Mouse (Mus musculus): ENCODE measurements around the gene Podxl2. TPM values are rescaled to one million over a fixed set of nuclear protein-coding genes. Genes with fewer than 3 reads are reported as not detected.

Podxl2 gene
- polyA plus RNA-seq, 1 experiment: 2.8 TPM

DNA sequence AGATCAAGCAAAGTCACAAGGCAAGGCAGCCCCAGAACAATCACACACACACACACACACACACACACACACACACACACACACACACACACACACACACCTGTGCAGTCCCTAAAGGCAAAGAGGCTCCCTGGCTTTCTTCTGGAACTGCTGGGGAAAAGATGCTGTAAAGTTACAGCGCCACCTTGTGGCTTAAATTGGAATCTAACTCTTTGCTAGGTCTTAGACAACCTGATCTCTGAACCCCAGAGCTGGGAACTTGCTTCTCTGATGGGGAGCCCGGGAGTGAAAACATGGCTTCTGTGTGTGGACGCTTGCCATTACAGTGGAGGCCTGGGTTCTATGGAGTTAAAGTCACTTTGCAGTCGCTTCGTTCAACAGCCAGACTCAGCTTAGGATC, 19.2 kb downstream of the Podxl2 start:
- H3K36me3 ChIP-seq (ENCODE audit: control insufficient read depth, insufficient read depth): no peaks in the 10 kb centered on the region
- H3ac ChIP-seq (ENCODE audit: control insufficient read depth, insufficient read length, low read depth): no peak overlapping the region
- no peak overlapping the region for H3K4me3 ChIP-seq (ENCODE audit: insufficient read depth, poor library complexity, severe bottlenecking)
- H3K79me3 ChIP-seq (ENCODE audit: low read depth): no peaks in the 10 kb centered on the region
- peaks cover 17% of the 10 kb centered on the region for H3K27me3 ChIP-seq (ENCODE audit: control insufficient read depth, insufficient read depth, insufficient read length)
- peak; percentile 7 for TF ChIP-seq CTCF (IDR thresholded peaks at IDR 0.05; ENCODE audit: control insufficient read depth, insufficient read depth, insufficient read length)
- TF ChIP-seq FOSL1 (IDR thresholded peaks at IDR 0.05; ENCODE audit: insufficient read depth, low read length, poor library complexity, severe bottlenecking): no peak
- TF ChIP-seq MYOG (IDR thresholded peaks at IDR 0.05; ENCODE audit: control insufficient read depth, extremely low read depth, insufficient read length): no peak
- H3K79me2 ChIP-seq (ENCODE audit: control insufficient read depth, insufficient read depth): no peaks in the 10 kb centered on the region

DNA sequence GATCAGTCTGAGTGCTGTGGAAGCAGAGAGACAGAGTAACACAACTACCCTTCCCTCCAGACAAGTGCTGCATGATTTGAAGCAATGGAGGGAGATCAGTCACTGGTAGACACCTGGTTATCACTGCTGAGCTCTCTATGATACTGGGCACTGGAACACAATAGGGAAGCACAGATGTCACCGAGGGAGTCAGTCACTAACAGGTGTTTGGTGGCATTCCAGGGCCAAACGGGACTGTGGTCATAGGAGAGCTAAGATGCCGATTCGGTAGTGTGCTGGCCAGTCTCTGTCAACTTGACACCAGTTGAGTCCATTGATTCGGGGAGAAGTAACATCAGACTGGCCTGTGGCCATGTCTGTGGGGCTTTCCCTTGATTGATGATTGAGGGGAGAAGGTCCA, 20.3 kb downstream of the Podxl2 start:
- H3K4me3 ChIP-seq (ENCODE audit: insufficient read depth, poor library complexity, severe bottlenecking): no peak overlapping the region
- no peaks in the 10 kb centered on the region for H3K79me3 ChIP-seq (ENCODE audit: low read depth)
- H3K36me3 ChIP-seq (ENCODE audit: control insufficient read depth, insufficient read depth): no peaks in the 10 kb centered on the region
- TF ChIP-seq MAX (IDR thresholded peaks at IDR 0.05): no peak
- no peak for TF ChIP-seq CEBPB (IDR thresholded peaks at IDR 0.05; ENCODE audit: low read depth)
- TF ChIP-seq USF1 (IDR thresholded peaks at IDR 0.05; ENCODE audit: low read depth): no peak
- no peak for TF ChIP-seq FOSL1 (IDR thresholded peaks at IDR 0.05; ENCODE audit: insufficient read depth, low read length, poor library complexity, severe bottlenecking)
- no peak overlapping the region for H3ac ChIP-seq (ENCODE audit: control insufficient read depth, insufficient read length, low read depth)
- H3K27me3 ChIP-seq (ENCODE audit: control insufficient read depth, insufficient read depth, insufficient read length): peaks cover 17% of the 10 kb centered on the region
- H3K79me2 ChIP-seq (ENCODE audit: control insufficient read depth, insufficient read depth): no peaks in the 10 kb centered on the region

DNA sequence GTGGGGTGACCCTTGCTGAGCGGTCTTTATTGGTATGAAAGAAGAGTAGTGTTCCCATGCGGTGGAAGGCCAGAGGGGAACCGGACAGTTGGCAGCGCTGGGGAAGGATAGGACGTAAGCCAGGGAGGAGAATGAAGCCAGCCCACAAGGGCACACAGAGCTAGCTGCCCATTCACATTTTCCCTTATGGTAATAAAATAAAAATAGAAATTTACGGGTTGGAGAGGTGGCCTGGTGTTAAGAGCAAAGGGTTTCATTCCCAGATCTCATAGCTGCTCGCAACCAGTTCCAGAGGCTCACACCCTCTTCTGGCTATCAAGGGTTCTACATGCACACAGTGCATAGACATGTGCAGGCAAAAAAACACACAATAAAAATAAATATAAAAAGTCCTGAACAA, 24.8 kb downstream of the Podxl2 start:
- no peaks in the 10 kb centered on the region for H3K79me3 ChIP-seq (ENCODE audit: low read depth)
- no peaks in the 10 kb centered on the region for H3K36me3 ChIP-seq (ENCODE audit: control insufficient read depth, insufficient read depth)
- no peak overlapping the region for H3K4me3 ChIP-seq (ENCODE audit: insufficient read depth, poor library complexity, severe bottlenecking)
- H3K79me2 ChIP-seq (ENCODE audit: control insufficient read depth, insufficient read depth): no peaks in the 10 kb centered on the region
- TF ChIP-seq MAX (IDR thresholded peaks at IDR 0.05): no peak
- TF ChIP-seq CTCF (IDR thresholded peaks at IDR 0.05; ENCODE audit: control insufficient read depth, insufficient read depth, insufficient read length): no peak
- TF ChIP-seq MYOD1 (IDR thresholded peaks at IDR 0.05; ENCODE audit: control insufficient read depth, insufficient read length, low read depth): no peak
- no peak for TF ChIP-seq CEBPB (IDR thresholded peaks at IDR 0.05; ENCODE audit: low read depth)
- TF ChIP-seq USF1 (IDR thresholded peaks at IDR 0.05; ENCODE audit: low read depth): no peak
- TF ChIP-seq MYOG (IDR thresholded peaks at IDR 0.05; ENCODE audit: control insufficient read depth, extremely low read depth, insufficient read length): no peak
- TF ChIP-seq FOSL1 (IDR thresholded peaks at IDR 0.05; ENCODE audit: insufficient read depth, low read length, poor library complexity, severe bottlenecking): no peak
- no peak overlapping the region for H3ac ChIP-seq (ENCODE audit: control insufficient read depth, insufficient read length, low read depth)
- H3K27me3 ChIP-seq (ENCODE audit: control insufficient read depth, insufficient read depth, insufficient read length): peaks cover 13% of the 10 kb centered on the region

- Histone ChIP-seq H3K79me2 (ENCODE audit: control insufficient read depth, insufficient read depth) (no peaks in the 10 kb centered on the region), H3K27me3 (ENCODE audit: control insufficient read depth, insufficient read depth, insufficient read length) (peaks cover 5% of the 10 kb centered on the region), H3K79me3 (ENCODE audit: low read depth) (no peaks in the 10 kb centered on the region), H3ac (ENCODE audit: control insufficient read depth, insufficient read length, low read depth) (no peak overlapping the region), H3K36me3 (ENCODE audit: control insufficient read depth, insufficient read depth) (no peaks in the 10 kb centered on the region), H3K4me3 (ENCODE audit: insufficient read depth, poor library complexity, severe bottlenecking) (no peak overlapping the region)
- TF ChIP-seq CEBPB (IDR thresholded peaks at IDR 0.05; ENCODE audit: low read depth): no peak
- peak; percentile 63 for TF ChIP-seq CTCF (IDR thresholded peaks at IDR 0.05; ENCODE audit: control insufficient read depth, insufficient read depth, insufficient read length)
- TF ChIP-seq USF1 (IDR thresholded peaks at IDR 0.05; ENCODE audit: low read depth): no peak
Measured at GRCm38 (mm10) chr6:88849270-88849669, 25.6 kb downstream of the Podxl2 start.

- H3K79me3 ChIP-seq (ENCODE audit: low read depth): no peaks in the 10 kb centered on the region
- H3K27me3 ChIP-seq (ENCODE audit: control insufficient read depth, insufficient read depth, insufficient read length): no peaks in the 10 kb centered on the region
- TF ChIP-seq MYOG (IDR thresholded peaks at IDR 0.05; ENCODE audit: control insufficient read depth, extremely low read depth, insufficient read length): no peak
- no peak for TF ChIP-seq USF1 (IDR thresholded peaks at IDR 0.05; ENCODE audit: low read depth)
- TF ChIP-seq MAX (IDR thresholded peaks at IDR 0.05): no peak
- TF ChIP-seq CTCF (IDR thresholded peaks at IDR 0.05; ENCODE audit: control insufficient read depth, insufficient read depth, insufficient read length): no peak
- no peak for TF ChIP-seq CEBPB (IDR thresholded peaks at IDR 0.05; ENCODE audit: low read depth)
- TF ChIP-seq FOSL1 (IDR thresholded peaks at IDR 0.05; ENCODE audit: insufficient read depth, low read length, poor library complexity, severe bottlenecking): no peak
- TF ChIP-seq MYOD1 (IDR thresholded peaks at IDR 0.05; ENCODE audit: control insufficient read depth, insufficient read length, low read depth): no peak
- H3ac ChIP-seq (ENCODE audit: control insufficient read depth, insufficient read length, low read depth): no peak overlapping the region
- H3K79me2 ChIP-seq (ENCODE audit: control insufficient read depth, insufficient read depth): no peaks in the 10 kb centered on the region
- no peak overlapping the region for H3K4me3 ChIP-seq (ENCODE audit: insufficient read depth, poor library complexity, severe bottlenecking)
- H3K36me3 ChIP-seq (ENCODE audit: control insufficient read depth, insufficient read depth): no peaks in the 10 kb centered on the region
Measured at GRCm38 (mm10) chr6:88847571-88847970, 27.3 kb downstream of the Podxl2 start.

DNA sequence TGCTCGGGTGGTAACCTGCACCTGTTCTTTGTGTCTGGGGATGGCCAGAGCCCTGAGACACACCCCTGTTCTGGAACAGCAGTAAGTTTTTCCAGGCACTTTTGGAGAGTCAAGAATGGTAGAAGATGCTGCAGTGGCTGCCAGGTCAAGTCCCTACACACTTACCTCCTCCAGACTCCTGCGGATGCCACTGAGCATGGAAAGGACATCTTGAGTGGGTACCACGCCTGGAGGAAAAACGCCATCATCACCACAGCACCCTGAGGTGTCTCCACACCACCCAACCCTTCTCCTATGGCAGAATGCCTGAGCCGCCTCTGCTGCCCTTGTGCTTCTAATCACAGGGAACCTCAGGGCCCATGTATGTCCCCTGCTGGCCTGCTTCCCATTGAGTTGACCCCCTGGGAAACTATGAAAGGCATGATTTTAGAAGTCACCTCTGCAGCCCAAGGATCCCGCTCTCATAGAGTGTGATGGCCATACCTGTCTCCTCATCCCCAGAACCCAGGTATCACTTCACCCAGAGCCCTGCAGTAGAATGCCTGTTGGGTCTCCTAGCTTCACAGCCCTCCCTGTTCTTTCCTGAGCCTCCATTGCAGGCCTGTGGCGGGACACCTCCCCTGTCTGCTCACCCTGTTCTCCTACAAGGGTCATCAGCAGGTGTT, 29.8 kb downstream of the Podxl2 start:
- H3K36me3 ChIP-seq (ENCODE audit: control insufficient read depth, insufficient read depth): no peaks in the 10 kb centered on the region
- no peaks in the 10 kb centered on the region for H3K27me3 ChIP-seq (ENCODE audit: control insufficient read depth, insufficient read depth, insufficient read length)
- no peak overlapping the region for H3K4me3 ChIP-seq (ENCODE audit: insufficient read depth, poor library complexity, severe bottlenecking)
- H3K79me2 ChIP-seq (ENCODE audit: control insufficient read depth, insufficient read depth): no peaks in the 10 kb centered on the region
- no peak for TF ChIP-seq MAX (IDR thresholded peaks at IDR 0.05)
- TF ChIP-seq MYOD1 (IDR thresholded peaks at IDR 0.05; ENCODE audit: control insufficient read depth, insufficient read length, low read depth): no peak
- TF ChIP-seq CEBPB (IDR thresholded peaks at IDR 0.05; ENCODE audit: low read depth): no peak
- TF ChIP-seq FOSL1 (IDR thresholded peaks at IDR 0.05; ENCODE audit: insufficient read depth, low read length, poor library complexity, severe bottlenecking): no peak
- TF ChIP-seq MYOG (IDR thresholded peaks at IDR 0.05; ENCODE audit: control insufficient read depth, extremely low read depth, insufficient read length): no peak
- TF ChIP-seq USF1 (IDR thresholded peaks at IDR 0.05; ENCODE audit: low read depth): no peak
- TF ChIP-seq CTCF (IDR thresholded peaks at IDR 0.05; ENCODE audit: control insufficient read depth, insufficient read depth, insufficient read length): no peak
- H3ac ChIP-seq (ENCODE audit: control insufficient read depth, insufficient read length, low read depth): no peak overlapping the region
- H3K79me3 ChIP-seq (ENCODE audit: low read depth): no peaks in the 10 kb centered on the region

All from C2C12 (cell line).